Mouse (Mus musculus) midbrain, embryonic 12.5 days (tissue): ENCODE data around the gene Ubxn1. TPM values are rescaled to one million over a fixed set of nuclear protein-coding genes. Genes with fewer than 3 reads are reported as not detected.
A peak's percentile ranks its signal among the peaks of the same experiment; 100 is the strongest.
"Not testable (repeated sequence)": the region's sequence is repeated elsewhere in the genome, so short reads cannot be mapped to it uniquely, and the experiment has no call there.

Experiments
- ATAC-seq: fragments of 200-750 bp; cut with Nextera tagmentation; 2 replicates; pipeline ENCODE4 v1.8.0; 2017; ENCODE audit warnings: low read depth, moderate TSS enrichment, moderate library complexity; ENCODE audit not compliant: low FRiP score
- H3K27ac ChIP-seq: fragments of 300-500 bp; sonication (generic); replicated peaks from 2 replicates; pipeline ENCODE4 v1.5.1; 2016; ENCODE audit warnings: mild to moderate bottlenecking
- H3K27me3 ChIP-seq: fragments of 300-500 bp; sonication (generic); 2 replicates; pipeline ENCODE4 v1.6.1; 2016; ENCODE audit warnings: mild to moderate bottlenecking
- H3K36me3 ChIP-seq: fragments of 300-500 bp; sonication (generic); 2 replicates; pipeline ENCODE4 v1.6.1; 2016
- H3K4me1 ChIP-seq: fragments of 300-500 bp; sonication (generic); 2 replicates; pipeline ENCODE4 v1.6.1; 2016
- H3K4me2 ChIP-seq: fragments of 300-500 bp; sonication (generic); replicated peaks from 2 replicates; pipeline ENCODE4 v1.6.1; 2016; ENCODE audit warnings: mild to moderate bottlenecking, moderate library complexity
- H3K4me3 ChIP-seq: fragments of 300-500 bp; sonication (generic); 2 replicates; pipeline ENCODE4 v1.5.1; 2016; ENCODE audit warnings: mild to moderate bottlenecking
- H3K9ac ChIP-seq: fragments of 300-500 bp; sonication (generic); replicated peaks from 2 replicates; pipeline ENCODE4 v1.6.1; 2016; ENCODE audit warnings: mild to moderate bottlenecking, moderate library complexity
- H3K9me3 ChIP-seq: fragments of 300-500 bp; sonication (generic); 2 replicates; pipeline ENCODE4 v1.6.1; 2016; ENCODE audit warnings: mild to moderate bottlenecking
- WGBS: fragments of 180-500 bp; shearing (Covaris S2); methylation state at CpG from one replicate; pipeline ENCODE4 v1.1.7; 2016; 5-methylcytosine and 5-hydroxymethylcytosine counted together
- polyA plus RNA-seq: library from polyadenylated mRNA; unstranded; fragments of >200 nt; fragmentation: Nextera tagmentation; extraction: Ambion mirVana; gene quantifications from 2 replicates; pipeline ENCODE4 v1.2.1, GENCODE M21; 2016

The Ubxn1 gene
- polyA plus RNA-seq, 1 experiment from 2014 or later, result 175 TPM

DNA sequence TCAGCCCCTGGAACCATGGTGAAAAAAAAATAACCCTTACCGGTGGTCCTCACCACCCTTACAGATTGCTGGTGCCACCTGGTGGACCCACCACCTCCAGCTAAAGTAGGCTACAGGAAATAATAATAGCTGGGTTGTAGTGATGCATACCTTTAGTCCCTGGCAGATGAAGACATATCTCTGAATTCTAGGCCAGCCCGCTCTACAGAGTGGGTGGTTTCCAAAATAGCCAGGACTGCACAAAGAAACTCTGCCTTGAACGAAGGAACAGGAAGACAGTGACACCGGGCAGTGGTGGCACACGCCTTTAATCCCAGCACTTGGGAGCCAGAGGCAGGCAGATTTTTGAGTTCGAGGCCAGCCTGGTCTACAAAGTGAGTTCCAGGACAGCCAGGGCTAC, 7.0 kb upstream of the Ubxn1 start:
- no peak overlapping the region for H3K4me2 ChIP-seq
- 86% methylated on average over 6 of the region's 6 CpGs for WGBS
- no peak overlapping the region for H3K27ac ChIP-seq
- no peak overlapping the region for H3K4me3 ChIP-seq
- no peaks in the 10 kb centered on the region for H3K27me3 ChIP-seq
- no peaks in the 10 kb centered on the region for H3K9me3 ChIP-seq
- no peak overlapping the region for H3K9ac ChIP-seq
- ATAC-seq, result no peak
- H3K36me3 ChIP-seq, result no peaks in the 10 kb centered on the region
- H3K4me1 ChIP-seq, result no peaks in the 10 kb centered on the region

DNA sequence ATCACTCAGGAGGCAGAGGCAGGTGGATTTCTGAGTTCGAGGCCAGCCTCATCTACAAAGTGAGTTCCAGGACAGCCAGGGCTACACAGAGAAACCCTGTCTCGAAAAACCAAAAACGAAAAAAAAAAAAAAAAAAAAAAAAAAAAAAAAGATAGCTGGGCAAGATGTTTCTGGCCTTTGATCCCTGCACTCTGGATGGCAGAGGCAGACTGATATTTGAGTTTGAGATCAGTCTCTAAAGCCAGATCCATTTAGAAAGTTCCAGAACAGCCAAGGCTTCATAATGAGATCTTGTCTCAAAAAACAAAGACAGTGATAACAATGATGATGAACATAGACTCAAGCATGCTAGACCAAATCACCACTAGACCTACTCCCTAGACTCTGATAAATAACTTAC, 915 bp upstream of the Ubxn1 start:
- peaks cover 24% of the 10 kb centered on the region for H3K36me3 ChIP-seq
- not testable (repeated sequence) for H3K4me2 ChIP-seq, H3K27me3 ChIP-seq, ATAC-seq, H3K4me3 ChIP-seq, H3K27ac ChIP-seq, H3K9me3 ChIP-seq, H3K9ac ChIP-seq
- H3K4me1 ChIP-seq, result peaks cover 13% of the 10 kb centered on the region
- 82% methylated on average over 3 of the region's 3 CpGs for WGBS

DNA sequence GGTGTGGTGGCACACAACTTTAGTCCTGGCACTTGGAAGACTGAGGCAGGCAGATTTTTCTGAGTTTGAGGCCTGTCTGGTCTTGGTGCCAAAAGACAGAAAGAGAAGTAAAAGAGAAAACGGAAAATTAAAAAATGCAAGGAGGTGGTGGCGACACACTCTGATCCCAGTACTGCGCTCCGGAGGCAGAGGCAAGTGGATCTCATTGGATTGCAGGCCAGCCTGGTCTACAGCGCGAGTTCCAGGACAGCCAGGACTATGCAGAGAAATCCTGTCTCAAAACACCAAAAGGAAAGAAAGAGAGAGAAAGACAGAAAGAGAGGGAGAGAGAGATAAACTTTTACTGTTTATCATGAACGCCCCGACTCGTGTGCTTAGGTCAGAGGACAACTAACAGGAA, 458 bp upstream of the Ubxn1 start:
- WGBS, result 61% methylated on average over 9 of the region's 9 CpGs
- Histone ChIP-seq H3K4me1 (peaks cover 13% of the 10 kb centered on the region), H3K9me3 (no peaks in the 10 kb centered on the region), H3K36me3 (peaks cover 28% of the 10 kb centered on the region), H3K27ac (peak overlapping the region; percentile 73), H3K9ac (peak overlapping the region; percentile 94), H3K27me3 (no peaks in the 10 kb centered on the region), H3K4me3 (peak overlapping the region; percentile 93), H3K4me2 (peak overlapping the region; percentile 91)
- peak; percentile 50 for ATAC-seq

- no peaks in the 10 kb centered on the region for H3K27me3 ChIP-seq
- no peak for ATAC-seq
- H3K9ac ChIP-seq, result peak overlapping the region; percentile 94
- H3K36me3 ChIP-seq, result peaks cover 43% of the 10 kb centered on the region
- WGBS, result 75% methylated on average over 10 of the region's 10 CpGs
- H3K4me2 ChIP-seq, result peak overlapping the region; percentile 91
- H3K4me3 ChIP-seq, result peak overlapping the region; percentile 93
- peaks cover 13% of the 10 kb centered on the region for H3K4me1 ChIP-seq
- no peaks in the 10 kb centered on the region for H3K9me3 ChIP-seq
- peak overlapping the region; percentile 73 for H3K27ac ChIP-seq
Observed at GRCm38 (mm10) chr19:8872266-8872840, 1.1 kb downstream of the Ubxn1 start.

DNA sequence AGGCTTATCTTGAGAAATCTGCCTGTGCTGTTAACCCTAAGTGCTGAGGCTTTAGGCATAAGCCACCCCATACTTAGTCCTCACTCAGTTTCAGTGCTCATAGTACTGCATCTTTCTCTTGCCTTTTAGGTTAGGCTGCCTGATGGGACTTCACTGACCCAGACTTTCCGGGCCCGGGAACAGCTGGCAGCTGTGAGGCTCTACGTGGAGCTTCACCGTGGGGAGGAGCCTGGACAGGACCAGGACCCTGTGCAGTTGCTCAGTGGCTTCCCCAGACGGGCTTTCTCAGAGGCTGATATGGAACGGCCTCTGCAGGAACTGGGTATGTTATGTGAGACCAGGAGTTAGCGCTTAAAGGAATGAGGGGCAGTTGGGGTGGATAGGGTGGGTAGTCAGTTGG, 3.7 kb downstream of the Ubxn1 start:
- H3K4me3 ChIP-seq, result no peak overlapping the region
- H3K27ac ChIP-seq, result no peak overlapping the region
- 95% methylated on average over 7 of the region's 7 CpGs for WGBS
- no peak overlapping the region for H3K9ac ChIP-seq
- H3K27me3 ChIP-seq, result no peaks in the 10 kb centered on the region
- H3K4me2 ChIP-seq, result no peak overlapping the region
- peaks cover 19% of the 10 kb centered on the region for H3K4me1 ChIP-seq
- peaks cover 51% of the 10 kb centered on the region for H3K36me3 ChIP-seq
- ATAC-seq, result no peak
- no peaks in the 10 kb centered on the region for H3K9me3 ChIP-seq

DNA sequence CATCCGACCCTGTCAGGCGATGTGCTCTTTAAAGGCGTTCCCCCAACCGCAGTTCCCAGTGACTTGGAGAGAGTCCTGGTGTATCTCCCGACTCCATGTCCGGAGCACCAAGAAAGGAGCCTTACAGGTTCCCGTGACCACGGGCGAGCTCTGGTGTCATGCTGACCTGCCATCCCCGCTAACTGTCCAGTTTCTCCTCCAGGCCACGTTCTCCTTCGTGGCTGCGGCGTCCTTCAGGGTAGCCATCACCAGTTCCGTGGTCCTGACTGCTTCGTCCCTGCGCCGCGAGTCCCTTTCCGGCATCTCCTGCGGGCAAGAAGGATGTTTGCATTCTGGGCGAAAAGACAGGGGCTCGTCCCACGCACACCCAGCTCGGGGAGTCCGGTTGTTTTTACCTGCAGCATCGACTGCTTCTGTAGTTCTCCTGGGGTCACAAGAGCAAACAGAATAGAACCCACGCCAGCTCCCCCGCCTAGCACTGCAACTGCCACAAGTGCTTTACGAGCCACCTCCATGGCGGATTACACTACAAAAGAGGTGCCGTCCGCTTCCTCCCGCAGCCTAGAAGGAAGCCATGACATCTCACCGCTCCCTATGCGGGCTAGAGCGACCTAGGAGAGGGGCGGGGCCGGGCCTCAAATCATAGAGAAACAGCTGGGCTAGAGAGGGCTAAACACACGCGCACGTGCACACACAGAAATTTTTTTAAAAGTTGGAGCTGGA, 9.2 kb downstream of the Ubxn1 start, which contains the start of gene Uqcc3:
Gene Uqcc3, minus strand, starts transcription at position 613 of the 723 bp plus-strand sequence.
- H3K9ac ChIP-seq, result peak within 1 kb of the TSS; percentile 80
- H3K27me3 ChIP-seq, result no peaks in the 10 kb centered on the region
- peak within 1 kb of the TSS; percentile 92 for H3K4me2 ChIP-seq
- no peaks in the 10 kb centered on the region for H3K9me3 ChIP-seq
- peaks cover 12% of the 10 kb centered on the region for H3K4me1 ChIP-seq
- H3K4me3 ChIP-seq, result peak within 1 kb of the TSS; percentile 69
- peak within 1 kb of the TSS; percentile 83 for H3K27ac ChIP-seq
- H3K36me3 ChIP-seq, result peaks cover 27% of the 10 kb centered on the region
- WGBS, result under 1% methylated on average over 42 of the region's 42 CpGs
- peak; percentile 98 for ATAC-seq

DNA sequence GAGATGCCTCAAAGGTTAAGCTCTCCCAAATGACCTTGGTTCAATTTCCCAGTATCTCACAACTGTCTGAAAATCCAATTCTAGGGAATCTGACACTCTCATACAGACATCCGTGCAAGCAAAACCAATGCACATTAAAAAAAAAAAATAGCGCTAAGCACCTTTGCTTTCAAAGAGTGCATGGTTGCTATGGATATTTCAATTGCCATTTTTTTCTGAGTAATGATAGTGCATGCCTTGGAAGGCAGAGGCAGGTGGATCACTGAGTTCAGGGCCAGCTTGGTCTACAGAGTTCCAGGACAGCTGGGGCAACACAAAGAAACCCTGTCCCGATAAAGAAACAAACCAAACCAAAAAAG, 9.7 kb downstream of the Ubxn1 start:
- H3K36me3 ChIP-seq, result peaks cover 21% of the 10 kb centered on the region
- H3K27me3 ChIP-seq, result no peaks in the 10 kb centered on the region
- 14% methylated on average over 3 of the region's 3 CpGs for WGBS
- H3K4me3 ChIP-seq, result peak overlapping the region; percentile 69
- H3K4me2 ChIP-seq, result peak overlapping the region; percentile 92
- H3K4me1 ChIP-seq, result peaks cover 12% of the 10 kb centered on the region
- no peak overlapping the region for H3K27ac ChIP-seq
- 0 out of 2 replicates have a peak, but pooled peaks have one; percentile 8 for ATAC-seq
- peak overlapping the region; percentile 80 for H3K9ac ChIP-seq
- H3K9me3 ChIP-seq, result no peaks in the 10 kb centered on the region

DNA sequence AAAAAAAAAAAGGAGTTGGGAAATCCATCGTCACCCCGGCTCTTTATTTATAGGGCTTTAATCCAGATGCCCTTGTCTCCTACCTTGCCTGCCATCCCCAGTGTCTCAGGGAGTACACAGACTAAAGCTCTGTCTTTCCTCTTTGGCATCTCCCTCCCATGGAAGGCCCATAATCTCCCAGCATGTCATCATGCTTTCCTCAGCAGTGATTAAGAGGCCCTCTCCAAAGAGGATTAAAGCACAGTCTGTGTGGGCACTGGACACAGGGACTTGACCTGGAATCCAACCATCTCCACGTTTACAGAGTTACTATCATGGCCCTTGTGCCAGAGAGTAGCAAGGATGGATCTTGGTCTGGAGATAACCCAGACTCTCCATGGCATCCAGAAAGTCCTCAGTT, 12.3 kb downstream of the Ubxn1 start, which contains the start of the genes Lbhd1 and Gm49403:
Gene Lbhd1, plus strand, starts transcription at position 117 of the 400 bp plus-strand sequence.
Gene Gm49403, plus strand, starts transcription at position 315 of the 400 bp plus-strand sequence.
- Histone ChIP-seq H3K27ac (no peak within 1 kb of the TSS), H3K4me3 (no peak within 1 kb of the TSS), H3K9ac (no peak within 1 kb of the TSS), H3K27me3 (no peaks in the 10 kb centered on the region), H3K4me1 (peaks cover 23% of the 10 kb centered on the region), H3K4me2 (no peak within 1 kb of the TSS), H3K9me3 (no peaks in the 10 kb centered on the region), H3K36me3 (0 out of 2 replicates have a peak, but pooled peaks cover 3% of the 10 kb centered on the region)
- WGBS, result 65% methylated on average over 3 of the region's 3 CpGs
- no peak for ATAC-seq

GRCm38 (mm10) chr19:8886916-8887584, 15.8 kb downstream of the Ubxn1 start:
- H3K4me1 ChIP-seq, result peaks cover 20% of the 10 kb centered on the region
- H3K9me3 ChIP-seq, result no peaks in the 10 kb centered on the region
- H3K9ac ChIP-seq, result no peak overlapping the region
- H3K27ac ChIP-seq, result no peak overlapping the region
- no peak for ATAC-seq
- H3K4me3 ChIP-seq, result no peak overlapping the region
- H3K4me2 ChIP-seq, result peak overlapping the region; percentile 75
- no peaks in the 10 kb centered on the region for H3K27me3 ChIP-seq
- 42% methylated on average over 1 of the region's 1 CpGs for WGBS
- peaks cover 16% of the 10 kb centered on the region for H3K36me3 ChIP-seq

- Histone ChIP-seq H3K4me2 (peak overlapping the region; percentile 75), H3K9me3 (no peaks in the 10 kb centered on the region), H3K4me1 (peaks cover 20% of the 10 kb centered on the region), H3K4me3 (peak overlapping the region; percentile 67), H3K27ac (peak overlapping the region; percentile 85), H3K9ac (peak overlapping the region; percentile 81), H3K36me3 (peaks cover 16% of the 10 kb centered on the region), H3K27me3 (no peaks in the 10 kb centered on the region)
- ATAC-seq, result no peak
- WGBS, result 16% methylated on average over 19 of the region's 19 CpGs
Observed at GRCm38 (mm10) chr19:8887585-8888463, 16.5 kb downstream of the Ubxn1 start.

DNA sequence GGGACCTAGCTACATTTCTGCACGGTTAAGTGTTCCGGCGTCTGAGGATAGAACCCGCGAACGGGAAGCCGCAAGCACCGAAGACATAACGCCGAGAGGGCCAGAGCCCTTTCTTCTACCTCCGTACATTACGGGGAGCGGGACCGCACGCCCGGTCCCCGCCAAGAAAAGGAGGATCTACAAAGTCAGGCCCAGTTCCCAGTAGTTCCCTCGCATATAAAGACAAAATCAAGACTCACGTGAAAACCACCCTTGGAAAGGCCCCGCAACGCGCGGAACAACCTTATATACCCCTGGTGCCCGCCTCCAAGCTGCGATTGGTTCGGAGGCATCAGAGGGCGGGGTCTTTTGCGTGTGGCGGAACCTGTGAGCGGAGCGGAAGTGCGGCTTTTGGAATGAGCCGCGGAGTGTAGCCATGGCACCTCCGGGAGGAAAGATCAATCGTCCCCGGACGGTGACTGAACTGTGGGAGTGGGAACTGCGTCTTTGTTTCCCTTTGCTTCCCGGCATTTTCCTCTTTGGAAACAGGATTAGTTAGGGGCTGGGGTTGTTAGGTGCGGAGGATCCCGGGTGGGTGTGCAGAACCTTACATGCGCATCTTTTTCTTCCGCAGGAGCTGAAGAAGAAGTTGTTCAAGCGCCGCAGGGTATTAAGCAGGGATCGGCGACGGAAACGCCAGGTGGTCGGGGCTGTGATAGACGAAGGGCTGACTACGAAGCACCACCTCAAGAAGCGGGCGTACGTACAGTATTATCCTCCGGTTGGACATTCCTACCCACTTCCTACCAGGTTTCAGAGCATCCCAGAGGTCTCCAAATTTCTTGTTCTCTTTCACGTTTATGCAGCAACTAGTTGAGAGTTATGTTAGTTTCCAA, 17.5 kb downstream of the Ubxn1 start, which contains the start of the genes 1810009A15Rik and Gm49416:
Gene 1810009A15Rik, plus strand, starts transcription at position 343 of the 875 bp plus-strand sequence.
Gene Gm49416, plus strand, starts transcription at position 416 of the 875 bp plus-strand sequence.
- Histone ChIP-seq H3K27ac (peak within 1 kb of the TSS; percentile 85), H3K9ac (peak within 1 kb of the TSS; percentile 81), H3K27me3 (no peaks in the 10 kb centered on the region), H3K4me1 (peaks cover 25% of the 10 kb centered on the region), H3K4me2 (peak within 1 kb of the TSS; percentile 75), H3K36me3 (peaks cover 16% of the 10 kb centered on the region), H3K9me3 (no peaks in the 10 kb centered on the region), H3K4me3 (peak within 1 kb of the TSS; percentile 67)
- ATAC-seq, result peak; percentile 96
- WGBS, result under 1% methylated on average over 58 of the region's 58 CpGs
